Mouse (Mus musculus) regulatory T cell (primary cell): ENCODE measurements at regions not wholly inside any gene's neighbourhood (a gene's known extent, or its start where the extent isn't known, plus 50 kb on each side); places are given as distances from the start of the nearest gene placed in this dataset.

Experiments
- in situ Hi-C: fragments of 300-600 bp; cut with MboI, MseI; formaldehyde crosslinking; loops from one replicate; pipeline ENCODE4 v1.15.1; 2025; ENCODE audit warnings: high pct_unique_total_duplicates

DNA sequence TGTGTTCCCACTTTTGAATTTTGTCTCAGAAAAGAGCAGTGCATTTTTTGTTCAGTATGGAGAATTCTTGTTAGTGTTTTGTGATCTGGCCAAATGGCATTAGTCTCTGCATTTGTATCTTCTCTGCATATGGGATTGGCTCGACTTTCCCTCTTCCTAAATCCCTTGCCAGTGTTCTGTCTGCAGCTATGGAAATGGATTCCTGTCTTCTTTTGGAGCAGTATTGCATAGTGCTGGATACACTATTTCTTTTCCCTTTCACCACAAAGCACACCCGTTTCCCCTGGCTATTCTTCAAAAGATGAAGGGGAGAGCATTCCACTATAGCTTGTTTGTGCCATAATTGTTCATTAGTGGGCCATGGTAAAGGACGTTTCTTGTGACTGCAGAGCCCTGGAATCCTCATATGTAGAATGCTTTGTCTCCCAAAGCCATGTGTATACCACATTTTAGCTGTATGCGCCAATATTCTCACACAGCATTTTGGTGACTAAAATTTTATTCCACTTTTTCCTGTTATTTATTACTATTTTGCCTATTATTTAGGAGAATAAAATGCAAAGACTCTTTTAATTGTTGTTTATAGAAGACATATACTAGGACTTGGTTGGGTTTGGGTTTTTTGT, 197.8 kb downstream of the Hs3st1 start:
- in situ Hi-C loops = loop anchor here (10.0 kb wide), 1 partner anchor 1773 kb away; no protein-coding TSS in a partner anchor

DNA sequence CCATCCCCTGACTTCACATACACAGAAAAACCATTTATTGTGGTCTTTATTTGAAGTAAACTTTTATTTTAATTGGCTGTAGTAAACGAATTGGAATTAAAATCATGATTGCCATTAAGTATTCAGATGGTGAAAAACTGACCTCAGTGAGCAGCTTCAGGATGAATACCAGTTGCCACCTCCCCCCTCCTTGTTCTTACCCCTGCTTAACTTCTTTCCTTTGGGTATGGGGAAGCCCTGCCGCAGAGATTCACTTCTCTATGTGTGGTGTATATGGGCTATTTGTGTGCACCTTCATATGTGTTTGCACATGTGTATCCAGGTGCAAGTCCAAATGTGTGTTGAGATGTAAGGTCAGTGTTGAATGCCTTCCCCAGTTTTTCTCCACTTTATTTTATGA, 218.2 kb downstream of the Hs3st1 start:
- in situ Hi-C loops = no loop called here

DNA sequence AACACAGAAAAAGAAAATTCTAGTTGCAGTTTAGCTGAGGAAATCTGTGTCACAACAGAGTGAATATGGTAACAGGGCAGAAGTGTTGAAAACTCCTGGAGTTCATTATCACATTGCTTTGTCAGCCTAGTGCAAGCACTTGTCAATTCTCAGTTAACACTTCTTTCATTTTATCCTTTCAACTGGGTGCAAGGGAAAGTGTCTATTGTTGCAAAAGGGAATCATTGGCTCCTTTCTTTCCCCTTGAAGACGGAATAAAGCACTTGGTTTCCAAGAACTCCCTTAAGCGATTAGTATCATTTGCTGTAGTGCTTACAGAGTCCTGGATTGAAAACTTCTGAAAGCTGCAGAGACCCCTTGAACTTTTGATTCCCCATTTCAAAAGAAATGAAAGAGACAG, 218.9 kb downstream of the Hs3st1 start:
- in situ Hi-C loops = no loop called here

DNA sequence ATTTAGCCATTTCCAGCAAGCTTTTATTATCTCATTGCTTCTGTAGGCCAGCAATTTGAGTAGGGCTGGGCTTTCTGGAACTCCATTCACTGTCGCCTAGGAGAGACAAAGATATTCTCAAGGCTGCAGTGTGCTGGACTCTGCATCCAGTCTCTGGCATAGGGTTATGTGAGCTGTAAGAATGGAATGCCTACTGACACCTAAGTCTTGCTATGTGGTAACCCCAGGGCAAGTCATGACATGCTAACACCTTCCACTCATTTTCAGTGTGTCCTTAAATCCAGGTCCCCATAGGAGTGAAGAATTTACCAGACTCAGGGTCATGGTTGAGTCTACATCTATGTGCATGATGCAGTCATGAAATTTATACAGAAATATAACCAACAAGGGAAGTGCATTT, 245.0 kb downstream of the Hs3st1 start:
- in situ Hi-C loops = no loop called here

DNA sequence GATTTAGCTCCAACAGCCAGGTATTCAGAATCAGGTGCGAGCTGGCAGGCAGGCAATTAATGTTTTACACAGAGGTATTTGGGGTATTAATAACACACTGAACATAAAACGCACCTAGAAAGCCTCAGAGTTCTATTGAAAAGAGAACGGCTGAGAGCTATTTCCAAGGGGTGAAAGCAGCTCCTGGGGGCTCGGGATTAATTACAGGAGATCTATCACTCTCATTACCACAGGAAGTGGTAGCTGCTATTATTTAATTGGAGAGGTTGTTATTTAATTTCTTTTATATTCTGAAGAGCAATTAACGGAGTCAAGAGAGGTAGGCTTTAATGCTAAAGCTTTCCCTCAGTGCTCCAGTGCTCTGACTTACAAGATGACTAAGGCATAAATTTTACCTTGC, 272.5 kb downstream of the Hs3st1 start:
- in situ Hi-C loops = no loop called here

DNA sequence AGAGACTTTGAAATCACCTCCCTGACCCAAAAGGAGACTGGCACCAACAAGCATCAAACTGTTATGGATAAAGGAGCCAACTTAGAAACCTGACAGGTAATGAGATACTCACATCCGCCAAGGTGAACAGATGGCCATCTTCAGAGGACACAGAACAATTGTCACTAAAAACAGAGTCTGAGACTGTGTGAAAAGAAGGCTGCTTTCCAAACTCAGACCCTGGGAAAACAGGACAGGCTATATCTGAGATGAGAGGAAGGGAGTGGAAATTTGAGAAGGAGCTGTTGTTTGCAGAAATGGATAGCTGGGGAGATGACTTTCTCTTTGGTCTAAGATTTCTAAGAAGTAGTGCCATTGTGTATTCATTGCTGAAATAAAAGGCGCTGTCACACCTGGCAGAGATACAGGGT, 297.2 kb downstream of the Hs3st1 start:
- in situ Hi-C loops = no loop called here

DNA sequence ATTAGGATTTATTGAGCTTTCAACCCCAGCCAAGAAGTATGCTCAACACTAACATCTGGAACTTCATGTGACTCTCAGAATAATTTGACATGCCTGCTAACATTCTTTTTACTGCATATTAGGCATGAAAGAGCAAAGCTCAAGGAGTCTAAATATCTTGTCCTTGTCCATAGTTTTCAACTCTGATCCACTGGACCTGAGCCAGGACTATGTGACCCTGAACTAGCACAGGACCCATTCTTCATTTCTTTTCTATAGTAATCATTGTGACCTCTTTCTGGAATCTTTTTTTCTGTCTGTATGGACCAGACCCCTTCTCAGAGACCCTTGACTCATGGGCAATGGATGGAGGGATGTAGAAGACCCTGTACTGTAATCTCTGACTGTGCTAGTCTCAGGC, 301.6 kb downstream of the Hs3st1 start:
- in situ Hi-C loops = no loop called here

DNA sequence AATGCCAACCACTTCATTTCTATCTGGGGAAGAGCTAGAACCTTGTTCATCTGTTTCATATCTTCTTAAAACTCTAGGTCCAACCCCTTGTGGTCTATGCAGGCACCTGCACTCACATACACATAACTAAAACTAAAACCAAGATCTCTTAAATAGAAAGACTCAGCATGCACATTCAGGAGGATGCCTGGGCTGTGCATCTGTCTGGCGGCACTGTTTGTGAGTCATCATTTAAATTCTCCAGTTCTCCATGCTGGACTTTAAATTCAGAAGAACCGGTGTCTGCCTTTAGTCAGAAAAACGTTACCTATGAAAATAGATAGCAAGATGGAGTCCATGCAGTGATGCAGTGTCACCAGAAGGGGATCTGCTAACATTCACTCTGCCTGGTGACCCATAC, 314.5 kb downstream of the Hs3st1 start:
- in situ Hi-C loops = no loop called here

DNA sequence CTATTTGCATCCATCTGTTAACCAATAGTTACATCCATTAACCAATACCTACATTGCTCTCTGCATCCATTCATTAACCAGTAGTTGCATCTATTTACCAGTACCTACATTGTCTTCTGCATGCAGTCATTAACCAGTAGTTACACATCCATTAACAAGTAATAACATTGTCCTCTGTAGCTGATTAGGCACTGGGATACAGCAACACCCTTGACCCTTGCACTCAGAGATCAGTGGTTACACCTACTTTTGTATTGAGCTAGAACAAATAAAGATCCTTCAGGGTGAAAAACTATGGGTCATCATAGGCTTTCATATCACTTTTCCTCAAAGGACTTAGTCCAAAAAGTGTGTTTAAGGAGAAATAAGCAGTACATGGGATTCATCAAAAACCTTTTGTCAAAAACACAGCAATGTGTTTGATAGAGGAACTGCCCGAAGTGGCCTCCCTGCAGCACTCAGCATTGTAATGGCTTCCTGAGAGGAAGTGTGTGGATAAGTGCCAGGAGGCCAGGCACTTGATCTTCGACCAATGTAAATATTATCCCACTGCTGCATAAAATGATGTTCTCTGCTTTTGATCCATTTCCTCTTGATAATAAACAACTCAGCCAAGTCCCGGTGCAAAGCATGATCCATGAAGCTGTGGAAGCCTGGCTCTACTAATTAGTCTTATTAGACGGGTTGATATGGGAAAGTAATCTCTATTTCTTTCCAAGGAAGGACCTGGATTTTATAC, 317.6 kb downstream of the Hs3st1 start:
- in situ Hi-C loops = no loop called here

DNA sequence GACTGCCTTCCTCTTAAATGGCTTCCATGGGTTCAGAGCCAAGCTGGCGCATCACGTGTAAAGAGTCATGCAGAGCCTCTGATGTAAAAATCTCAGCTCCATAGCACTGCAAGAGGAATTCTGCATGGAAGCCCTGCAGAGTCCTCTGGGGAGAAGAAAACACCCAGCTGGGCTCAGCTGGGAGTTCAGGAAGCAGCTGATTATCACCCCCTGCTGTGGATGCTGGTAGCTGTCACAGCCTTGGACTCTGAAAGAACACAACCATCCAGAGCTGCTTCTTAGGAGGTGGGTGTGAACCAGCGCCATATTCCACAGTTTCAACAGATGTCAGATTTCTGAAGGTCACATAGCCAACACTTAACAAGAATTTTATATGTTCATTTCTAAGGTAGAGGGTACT, 329.2 kb downstream of the Hs3st1 start:
- in situ Hi-C loops = no loop called here

DNA sequence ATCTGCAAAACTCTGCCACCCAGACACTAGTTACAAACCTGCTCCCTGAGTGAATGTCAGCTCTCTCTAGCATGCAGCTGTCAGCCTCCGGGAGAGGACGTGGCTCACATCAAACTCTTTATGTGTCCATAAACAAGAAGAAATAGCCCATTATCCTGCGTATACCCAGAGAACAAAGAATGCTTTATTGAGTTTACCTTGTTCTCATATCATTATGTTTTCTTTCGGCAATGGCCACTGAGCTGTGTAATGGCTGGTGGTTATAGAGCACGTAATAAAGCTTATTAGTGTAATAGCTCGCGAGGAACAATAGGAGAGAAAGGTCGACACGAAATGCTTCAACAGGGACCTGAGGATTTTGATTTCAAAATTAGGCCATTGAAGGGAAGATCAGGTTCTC, 331.6 kb downstream of the Hs3st1 start:
- in situ Hi-C loops = no loop called here

DNA sequence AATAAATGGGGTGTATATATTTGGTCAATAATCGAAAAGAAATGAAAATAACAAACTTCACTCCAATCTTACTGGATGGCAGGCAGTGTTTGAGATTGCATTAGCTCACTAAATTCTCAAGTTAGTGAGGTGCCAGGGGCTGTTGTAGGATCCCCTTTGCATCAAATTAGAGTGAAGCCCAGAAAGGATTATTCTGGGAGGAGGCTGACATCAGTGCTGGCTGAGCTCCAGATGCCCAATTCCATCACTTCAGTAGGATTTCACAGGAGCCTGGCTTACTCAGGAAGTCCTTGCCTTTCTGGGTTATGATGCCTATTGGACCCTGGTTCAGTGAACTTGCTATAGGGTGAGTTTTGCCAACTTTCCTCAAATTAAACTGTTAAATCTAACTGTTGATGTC, 336.5 kb downstream of the Hs3st1 start:
- in situ Hi-C loops = no loop called here

DNA sequence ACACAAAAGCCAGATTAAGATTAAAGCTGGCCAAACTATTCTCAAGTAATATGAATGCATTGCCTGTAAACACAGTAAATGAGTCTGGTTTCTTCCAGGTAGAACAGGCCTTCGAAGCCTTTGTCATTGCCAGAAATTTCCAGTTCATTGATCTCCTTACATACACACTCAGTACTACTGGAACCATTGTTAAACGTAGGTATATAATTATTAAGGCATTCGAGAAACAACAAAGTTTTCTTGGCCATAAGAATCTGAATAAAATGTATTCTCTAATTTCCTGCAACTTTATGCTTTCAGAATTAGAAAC, 337.5 kb downstream of the Hs3st1 start:
- in situ Hi-C loops = no loop called here

DNA sequence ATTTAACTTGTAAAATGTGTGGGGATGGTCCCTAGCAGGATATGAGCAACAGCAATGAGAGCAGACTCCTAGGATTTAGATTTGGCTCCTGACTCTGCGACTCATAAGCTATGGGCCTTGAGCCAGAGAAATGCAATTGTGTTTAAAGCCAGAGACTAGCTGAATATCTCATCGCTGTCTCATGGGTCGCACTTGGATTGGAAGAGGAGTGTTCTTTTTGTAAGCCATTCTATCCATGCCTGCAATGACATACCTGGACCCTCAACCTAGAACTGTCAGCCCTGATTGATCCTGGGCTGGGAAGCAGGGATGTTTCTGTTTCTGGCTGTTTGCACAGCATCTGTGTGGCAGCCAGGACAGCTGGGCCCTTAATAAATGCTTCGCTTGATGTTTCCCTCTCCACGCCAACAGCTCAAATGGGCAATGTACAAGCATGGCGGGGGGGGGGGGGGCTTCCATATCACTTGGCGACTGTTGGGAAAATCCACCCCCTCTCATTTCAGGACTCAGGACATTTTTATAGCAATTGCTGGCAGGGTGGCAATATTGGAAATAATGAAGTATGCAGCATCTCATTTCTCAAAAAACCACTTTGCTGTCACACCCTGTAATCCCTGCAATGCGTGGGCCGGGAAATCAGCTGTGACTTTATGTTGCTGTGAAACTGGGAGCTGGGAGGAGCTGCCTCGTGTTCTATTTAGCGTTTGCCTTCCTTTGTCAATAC, 338.0 kb downstream of the Hs3st1 start:
- in situ Hi-C loops = no loop called here

DNA sequence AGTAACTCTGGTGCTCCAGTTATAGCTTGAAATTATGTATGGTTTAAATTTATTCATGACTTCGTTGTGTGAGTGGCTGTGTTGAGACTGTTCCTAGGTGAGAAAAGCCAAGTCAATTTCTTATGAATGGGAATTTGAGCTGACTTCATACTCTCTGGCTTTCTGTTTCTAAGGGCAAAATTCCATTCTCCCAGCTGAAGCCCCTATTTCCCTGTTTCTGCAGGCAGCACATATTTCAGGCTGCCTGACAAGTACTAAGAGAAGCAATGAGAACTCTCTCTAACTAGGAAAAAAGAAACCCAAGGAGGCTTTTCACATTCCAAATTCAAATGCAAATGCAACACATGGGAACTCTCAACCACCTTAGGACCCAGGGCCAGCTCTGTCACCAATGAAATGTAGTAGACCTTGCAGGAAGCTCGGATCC, 338.7 kb downstream of the Hs3st1 start:
- in situ Hi-C loops = no loop called here

DNA sequence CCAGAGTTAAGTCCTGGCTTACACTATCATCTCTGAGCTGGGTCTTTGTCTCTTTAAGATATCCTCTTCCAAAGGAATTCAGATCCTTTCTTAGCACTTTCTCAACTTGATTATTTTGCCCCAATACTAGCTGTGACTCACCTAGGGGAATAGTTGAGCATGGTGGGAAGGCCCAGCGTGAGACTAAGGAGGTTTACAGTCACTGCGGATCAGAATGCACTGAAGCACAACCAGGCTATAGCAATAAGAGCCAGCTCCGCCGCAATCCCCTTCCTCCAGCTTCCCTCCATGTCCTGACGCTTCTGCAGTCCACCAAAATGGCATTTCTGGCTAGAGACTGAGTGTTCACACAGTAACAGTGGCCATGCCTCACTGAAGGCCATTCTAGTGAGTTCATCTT, 342.5 kb downstream of the Hs3st1 start:
- in situ Hi-C loops = no loop called here

DNA sequence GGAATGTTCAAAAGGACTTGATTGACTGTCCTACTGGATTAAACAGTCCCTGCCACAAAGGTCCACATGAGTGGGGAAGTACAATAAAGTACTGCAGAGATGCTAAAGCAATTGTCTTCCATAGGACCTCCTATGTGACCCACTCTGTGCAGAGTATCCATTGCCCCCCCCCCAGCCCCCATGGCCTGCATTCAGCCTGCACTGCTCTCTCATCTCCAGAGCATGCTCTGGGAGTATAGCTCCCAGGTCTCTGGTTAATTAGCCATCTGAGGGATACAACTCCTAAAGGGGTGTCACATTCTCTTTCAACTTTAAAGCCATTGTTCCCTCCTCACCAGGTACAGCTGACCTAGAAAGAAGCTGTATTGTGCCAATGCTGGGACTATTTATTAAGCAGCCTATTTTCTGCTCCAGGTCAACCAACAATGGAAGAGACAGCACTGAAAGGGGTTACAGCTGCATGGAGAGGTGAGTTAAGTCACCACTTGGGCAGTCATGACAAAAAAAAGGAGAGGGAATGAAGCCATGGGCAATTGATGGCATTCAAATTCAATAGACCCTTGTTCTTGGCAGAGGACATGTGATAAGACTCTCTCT, 364.8 kb downstream of the Hs3st1 start:
- in situ Hi-C loops = no loop called here

DNA sequence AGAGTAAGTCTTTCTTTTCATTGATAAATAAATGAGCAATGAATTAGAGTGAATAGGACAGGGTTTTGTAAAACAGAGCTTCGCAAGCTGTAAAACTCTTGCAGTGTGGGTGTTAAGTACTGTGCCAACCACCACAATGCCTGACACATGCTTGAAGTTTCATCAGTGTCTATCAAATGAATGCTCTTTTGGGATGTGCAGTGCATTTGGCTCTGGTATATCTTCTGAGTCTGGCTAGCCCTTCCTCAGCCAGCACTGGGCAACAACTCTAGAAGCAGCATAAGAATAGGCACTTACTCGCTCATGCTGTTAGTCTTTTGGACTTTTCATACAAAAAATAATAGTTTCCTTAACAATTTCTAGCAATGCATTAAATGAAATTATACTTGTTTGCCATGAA, 370.9 kb downstream of the Hs3st1 start:
- in situ Hi-C loops = no loop called here

DNA sequence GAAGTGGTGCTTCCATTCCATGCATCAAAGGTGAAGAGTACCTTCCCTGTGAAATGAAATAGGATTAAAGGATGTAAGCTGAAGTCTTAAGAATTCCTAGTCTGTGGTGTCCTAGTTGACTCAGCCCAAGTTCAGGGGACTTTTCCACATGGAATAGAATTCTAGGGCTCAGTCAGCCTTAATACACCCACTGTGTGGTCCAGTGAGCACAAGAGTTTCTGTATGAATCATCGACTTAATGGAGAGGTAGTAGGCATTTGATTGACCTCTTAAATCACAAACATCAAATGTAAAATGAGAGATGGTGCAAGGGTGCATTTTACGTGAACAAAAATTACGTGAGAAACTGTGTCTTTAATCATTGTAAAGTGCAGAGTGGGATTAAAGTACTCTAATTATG, 381.1 kb downstream of the Hs3st1 start:
- in situ Hi-C loops = no loop called here

DNA sequence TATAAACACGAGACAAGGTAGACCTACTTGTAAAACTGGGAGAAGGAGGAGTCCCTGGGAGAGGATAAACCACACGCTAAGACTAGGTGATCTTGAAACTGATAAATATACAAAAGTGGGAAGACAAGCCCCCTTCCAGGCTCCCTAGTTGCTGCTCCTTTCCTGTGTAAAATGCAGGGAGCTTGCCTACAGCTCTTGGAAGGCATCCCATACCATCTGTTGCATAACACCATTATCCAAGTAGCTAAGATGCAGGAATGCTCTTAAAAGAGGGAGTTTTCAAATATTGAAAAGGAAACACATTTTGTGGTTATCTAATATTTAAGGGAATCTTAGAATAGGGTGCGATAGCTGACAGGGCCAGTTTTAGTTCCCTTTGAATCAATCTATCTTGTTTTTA, 406.6 kb downstream of the Hs3st1 start:
- in situ Hi-C loops = no loop called here

DNA sequence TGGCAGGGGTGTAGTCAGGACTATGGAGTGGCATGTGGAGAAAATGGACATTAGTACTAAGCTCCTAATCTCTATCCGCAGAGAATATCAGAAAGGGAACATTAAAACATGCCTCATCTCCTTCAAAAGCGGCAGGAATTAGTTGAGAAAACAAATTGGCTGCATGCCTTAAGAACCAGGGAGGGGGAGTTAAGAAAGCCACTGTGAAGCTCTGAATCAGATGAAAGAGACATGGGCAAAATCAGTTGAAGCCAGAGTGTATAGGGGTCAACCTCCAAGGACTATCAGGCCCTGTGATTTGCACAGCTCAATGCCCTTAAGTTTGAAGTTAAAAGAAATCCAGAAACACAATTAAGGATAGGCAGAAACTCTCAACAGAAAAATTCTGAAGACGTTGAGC, 408.3 kb downstream of the Hs3st1 start:
- in situ Hi-C loops = no loop called here

DNA sequence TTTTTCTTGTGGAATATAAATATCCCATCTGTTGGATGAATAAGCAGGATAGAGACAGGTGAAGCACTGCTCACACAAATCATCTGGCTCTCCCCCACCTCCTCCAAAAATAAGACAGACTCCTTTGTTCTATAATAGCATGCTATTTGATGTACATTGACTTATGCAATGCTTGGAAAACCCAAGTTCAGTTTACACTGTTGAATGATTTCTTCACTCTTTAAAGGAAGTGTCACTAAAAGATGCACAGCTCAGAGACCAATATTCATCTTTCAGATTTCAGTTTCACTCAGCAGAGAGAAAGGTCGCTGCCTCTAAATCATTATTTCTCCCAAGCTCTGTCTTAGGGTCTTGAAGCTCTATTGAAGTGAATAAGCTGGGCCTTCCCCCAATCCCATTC, 417.4 kb downstream of the Hs3st1 start:
- in situ Hi-C loops = no loop called here

DNA sequence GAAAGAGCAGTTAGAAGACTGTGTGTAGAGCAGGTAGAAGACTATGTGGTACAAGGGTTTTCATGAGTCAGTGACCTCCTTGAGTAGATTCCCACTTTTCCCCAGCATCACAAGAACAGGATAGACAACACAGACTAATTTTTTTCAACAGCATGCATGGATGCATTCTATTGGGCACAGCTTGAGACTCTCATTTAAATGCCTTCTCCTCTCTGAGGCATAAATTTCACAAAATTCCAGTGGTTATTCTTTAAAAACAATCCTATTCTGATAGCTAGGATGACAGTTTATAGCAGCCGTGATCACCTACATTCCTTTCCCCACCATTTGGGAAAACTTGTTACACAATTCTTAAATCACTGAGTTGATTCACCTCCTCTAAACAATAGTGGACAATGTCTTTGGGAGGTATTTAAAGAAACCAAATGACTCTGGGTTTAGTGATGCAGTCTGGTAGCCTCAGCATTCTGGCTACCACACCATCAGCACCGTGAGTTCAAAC, 418.7 kb downstream of the Hs3st1 start:
- in situ Hi-C loops = no loop called here
